Mouse (Mus musculus): ENCODE measurements around the gene Tfap4.

GRCm38 (mm10) chr16:4495861-4496260 is 63.8 kb downstream of the Tfap4 start:
- no peak for TF ChIP-seq CTCF (IDR thresholded peaks at IDR 0.05; ENCODE audit: low read depth)
- TF ChIP-seq EP300 (IDR thresholded peaks at IDR 0.05; ENCODE audit: low read depth): no peak

Data from liver, embryonic 14.5 days (tissue).